Mouse (Mus musculus) duodenum, adult 2 months (tissue): ENCODE measurements around the gene Ugt2a2. TPM values are rescaled to one million over a fixed set of nuclear protein-coding genes. Genes with fewer than 3 reads are reported as not detected.

Experiments used
- polyA plus RNA-seq: library from polyadenylated mRNA; depleted of rRNA; stranded (reverse); fragments of >200 nt; gene quantifications from 2 replicates; pipeline ENCODE4 v1.2.3, GENCODE M21; 2012; ENCODE audit warnings: low replicate concordance; rRNA removed

Gene Ugt2a2
- not detected in 2 replicates for polyA plus RNA-seq

DNA sequence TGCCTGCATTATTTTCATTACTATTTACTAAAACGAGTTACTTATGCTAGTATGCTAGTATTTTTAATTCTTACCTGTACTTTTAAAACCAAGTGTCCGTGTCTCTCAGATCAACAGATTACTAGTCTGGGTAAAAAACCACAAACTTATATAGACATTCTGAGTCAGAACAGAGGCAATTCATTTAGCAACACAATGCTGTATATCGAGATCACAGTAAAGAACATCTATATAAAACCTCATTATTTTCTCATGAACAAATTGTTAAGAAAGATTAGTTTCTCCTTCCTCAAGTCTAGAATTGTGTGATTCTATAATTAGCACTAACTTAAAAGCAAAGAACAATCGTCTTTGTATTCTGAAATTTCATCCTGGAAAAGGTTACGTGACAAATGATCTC, at the start of gene Ugt2a2:
Gene Ugt2a2 (minus strand): TSS at position 101 of the 400 bp plus-strand sequence.

GRCm38 (mm10) chr5:87490771-87491170, 8.7 kb upstream of the Ugt2a2 start, which contains the start of gene Ugt2a1:
Gene Ugt2a1 (minus strand): TSS chr5:87490871.

DNA sequence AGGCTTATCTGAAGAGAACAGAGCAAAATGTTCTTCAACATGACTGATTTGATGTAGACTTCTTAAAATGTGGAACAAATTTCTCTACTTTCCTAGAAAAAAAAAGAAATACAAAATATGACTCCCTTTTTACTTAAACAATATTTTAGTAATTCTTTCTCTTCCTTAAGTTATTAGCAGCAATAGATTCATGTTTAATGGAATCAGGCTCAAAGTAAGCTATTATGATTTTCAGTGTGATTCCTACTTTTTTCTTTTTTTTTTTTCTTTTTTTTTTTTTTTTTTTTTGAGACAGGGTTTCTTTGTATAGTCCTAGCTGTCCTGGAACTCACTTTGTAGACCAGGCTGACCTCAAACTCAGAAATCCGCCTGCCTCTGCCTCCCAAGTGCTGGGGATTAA, 4.6 kb upstream of the Ugt2a2 start, which contains the start of gene Gm43638:
Gene Gm43638 (minus strand): TSS at position 101 of the 400 bp plus-strand sequence.

DNA sequence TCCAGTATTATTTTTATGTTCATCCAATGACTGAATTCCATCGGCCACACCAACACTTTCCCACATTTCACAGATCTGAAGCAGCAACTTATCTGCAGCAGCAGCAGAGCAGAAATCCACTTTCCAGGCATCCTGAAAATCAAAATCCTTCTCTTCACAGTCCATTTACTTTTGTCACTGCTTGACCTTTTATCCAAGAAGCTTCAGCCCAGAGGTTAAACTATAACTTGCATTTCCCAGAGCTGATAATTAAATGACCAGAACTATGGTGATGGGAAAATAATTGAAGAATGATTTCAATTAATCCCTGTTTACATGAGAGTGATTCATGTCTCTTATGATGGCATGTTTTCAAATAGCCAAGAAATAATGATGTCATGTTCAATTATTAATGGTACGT, 58.0 kb downstream of the Ugt2a2 start, which contains the start of gene Ugt2b38:
Gene Ugt2b38 (minus strand): TSS at position 163 of the 400 bp plus-strand sequence.

Other genes with a start within 250 kb of the Ugt2a2 start
- not detected in 2 replicates for gene Ugt2b37, start 227.5 kb downstream of the Ugt2a2 start, polyA plus RNA-seq
- gene Ugt2a3, start 145.1 kb downstream of the Ugt2a2 start, polyA plus RNA-seq = 7.1 and 12.0 TPM in 2 replicates
- gene Ugt2b38, start 58.1 kb downstream of the Ugt2a2 start, polyA plus RNA-seq = 0.53 TPM in 1 of 2 replicates, not detected in the other
- not detected in 2 replicates for gene Gm43638, start 4.5 kb upstream of the Ugt2a2 start, polyA plus RNA-seq
- not detected in 2 replicates for gene Ugt2a1, start 8.6 kb upstream of the Ugt2a2 start, polyA plus RNA-seq
- 3.5 and 3.6 TPM in 2 replicates for gene Sult1b1, start 55.9 kb upstream of the Ugt2a2 start, polyA plus RNA-seq
- gene Sult1d1, start 86.8 kb upstream of the Ugt2a2 start, polyA plus RNA-seq = 0.85 and 1.2 TPM in 2 replicates
- not detected in 2 replicates for gene Sult1e1, start 109.3 kb upstream of the Ugt2a2 start, polyA plus RNA-seq
- not detected in 2 replicates for gene Csn1s1, start 183.9 kb upstream of the Ugt2a2 start, polyA plus RNA-seq
- not detected in 2 replicates for gene Csn2, start 217.4 kb upstream of the Ugt2a2 start, polyA plus RNA-seq